Comparison of ENCODE assay signal across 18 mouse cellular contexts in genomic region chr4:29481093-29481715, GRCm38 (mm10).
DNase-seq lines count a peak whose midpoint lies in the region; ATAC-seq and TF ChIP-seq lines count a peak whose summit lies in the region.
"Had no signal": no experiment of that assay in that cellular context is flagged by ENCODE, and none has a peak within 500 bp of the region (broad histone marks: within the 10 kb centered on the region; RNA-seq: fewer than 3 reads in every experiment).

No protein-coding gene starts in this region.

- no peak overlapping the region for H3K4me3 ChIP-seq in kidney, postnatal 0 days (replicated peaks; ENCODE audit: low read depth, low read length)
- no peak overlapping the region for H3K4me3 ChIP-seq in embryonic facial prominence, embryonic 14.5 days (ENCODE audit: low read depth, low read length)
- no peak overlapping the region for H3K4me3 ChIP-seq in limb, embryonic 13.5 days
- H3K4me3 ChIP-seq: hindbrain, embryonic 15.5 days; layer of hippocampus, adult 2 months; liver, embryonic 13.5 days; midbrain, embryonic 15.5 days had no signal

- TF ChIP-seq CTCF in kidney, postnatal 0 days (IDR thresholded peaks at IDR 0.05; ENCODE audit: low read depth) = no peak

- DNase-seq in embryo, embryonic 11 days = peak; percentile 4
- no peak for DNase-seq in embryo, embryonic 9.5 days (ENCODE audit: extremely low spot score)
- DNase-seq in kidney, postnatal 0 days (ENCODE audit: low spot score) = peak; percentile 74
- DNase-seq in kidney, postnatal 4 days = no peak
- peak; percentile 52 for DNase-seq in embryonic facial prominence, embryonic 14.5 days (ENCODE audit: low spot score)
- DNase-seq in left cerebral cortex, adult 9 months (ENCODE audit: low spot score in 2 of 2) = no peak
- DNase-seq: adrenal gland, adult 2 months; cerebellum, adult 11-12 months; heart, postnatal 36 days; kidney, adult 11 months; liver, embryonic 13.5 days; lung, postnatal 10 days had no signal

- WGBS in kidney, postnatal 0 days = 32% methylated on average over 1 of the region's 1 CpGs
- 17% methylated on average over 1 of the region's 1 CpGs for WGBS in embryonic facial prominence, embryonic 14.5 days
- WGBS in limb, embryonic 13.5 days = 15% methylated on average over 1 of the region's 1 CpGs

- H3K4me1 ChIP-seq in kidney, postnatal 0 days (replicated peaks; ENCODE audit: insufficient read depth, low read length) = no peaks in the 10 kb centered on the region
- H3K4me1 ChIP-seq in embryonic facial prominence, embryonic 14.5 days (ENCODE audit: control insufficient read depth, insufficient read depth, low read length) = no peaks in the 10 kb centered on the region
- H3K4me1 ChIP-seq in limb, embryonic 13.5 days = peaks cover 11% of the 10 kb centered on the region; the same call in 1 of the 2 replicates
- H3K4me1 ChIP-seq: hindbrain, embryonic 15.5 days; liver, embryonic 13.5 days; midbrain, embryonic 15.5 days had no signal

- no peaks in the 10 kb centered on the region for H3K36me3 ChIP-seq in kidney, postnatal 0 days (ENCODE audit: insufficient read depth, low read length)
- H3K36me3 ChIP-seq in embryonic facial prominence, embryonic 14.5 days (ENCODE audit: control insufficient read depth, insufficient read depth, low read length) = no peaks in the 10 kb centered on the region
- no peaks in the 10 kb centered on the region for H3K36me3 ChIP-seq in limb, embryonic 13.5 days
- H3K36me3 ChIP-seq: hindbrain, embryonic 15.5 days; liver, embryonic 13.5 days; midbrain, embryonic 15.5 days had no signal

- no peaks in the 10 kb centered on the region for H3K9me3 ChIP-seq in kidney, postnatal 0 days (replicated peaks; ENCODE audit: low read length)
- no peaks in the 10 kb centered on the region for H3K9me3 ChIP-seq in embryonic facial prominence, embryonic 14.5 days (ENCODE audit: control insufficient read depth, low read length)
- no peaks in the 10 kb centered on the region for H3K9me3 ChIP-seq in limb, embryonic 13.5 days
- H3K9me3 ChIP-seq: hindbrain, embryonic 15.5 days; liver, embryonic 13.5 days; midbrain, embryonic 15.5 days had no signal

- no peaks in the 10 kb centered on the region for H3K27me3 ChIP-seq in kidney, postnatal 0 days (ENCODE audit: insufficient read depth, low read length)
- H3K27me3 ChIP-seq in embryonic facial prominence, embryonic 14.5 days (replicated peaks; ENCODE audit: control insufficient read depth, insufficient read depth, low read length) = no peaks in the 10 kb centered on the region
- H3K27me3 ChIP-seq in limb, embryonic 13.5 days = no peaks in the 10 kb centered on the region
- H3K27me3 ChIP-seq: hindbrain, embryonic 15.5 days; liver, embryonic 13.5 days; midbrain, embryonic 15.5 days had no signal

- no peak overlapping the region for H3K9ac ChIP-seq in kidney, postnatal 0 days (ENCODE audit: low read depth, low read length)
- H3K9ac ChIP-seq in embryonic facial prominence, embryonic 14.5 days (ENCODE audit: low read depth, low read length) = no peak overlapping the region
- no peak overlapping the region for H3K9ac ChIP-seq in limb, embryonic 13.5 days
- H3K9ac ChIP-seq: hindbrain, embryonic 15.5 days; liver, embryonic 13.5 days; midbrain, embryonic 15.5 days had no signal

- no peak overlapping the region for H3K4me2 ChIP-seq in kidney, postnatal 0 days (ENCODE audit: low read length)
- no peak overlapping the region for H3K4me2 ChIP-seq in embryonic facial prominence, embryonic 14.5 days (ENCODE audit: low read depth, low read length)
- no peak overlapping the region for H3K4me2 ChIP-seq in limb, embryonic 13.5 days (replicated peaks)
- H3K4me2 ChIP-seq: heart, embryonic 11.5 days; hindbrain, embryonic 15.5 days; liver, embryonic 13.5 days; midbrain, embryonic 15.5 days had no signal

- H3K27ac ChIP-seq in kidney, postnatal 0 days = no peak overlapping the region
- H3K27ac ChIP-seq in embryonic facial prominence, embryonic 14.5 days (replicated peaks; ENCODE audit: low read depth, low read length) = 0 out of 2 replicates have a peak overlapping the region, but pooled peaks have one; percentile 15
- peak overlapping the region; percentile 67; the same call in 1 of the 2 replicates for H3K27ac ChIP-seq in limb, embryonic 13.5 days
- H3K27ac ChIP-seq: hindbrain, embryonic 15.5 days; layer of hippocampus, adult 2 months; liver, embryonic 13.5 days; midbrain, embryonic 15.5 days had no signal

- no peak for ATAC-seq in kidney, postnatal 0 days (replicated peaks; ENCODE audit: low FRiP score, low read depth)
- no peak; the same call in 1 of the 2 replicates for ATAC-seq in embryonic facial prominence, embryonic 14.5 days (ENCODE audit: low read depth)
- peak; percentile 69; the same call in 1 of the 2 replicates for ATAC-seq in limb, embryonic 13.5 days (ENCODE audit: low FRiP score, low read depth)
- no peak for ATAC-seq in CD4-positive, CD25-positive, alpha-beta regulatory T cell, adult 4 months
- ATAC-seq: midbrain, embryonic 15.5 days had no signal

Comparison
In these comparisons a context has a peak if more than half of its experiments do, and no peak if none do; other contexts are left out.
1. DNase-seq: peak in embryo, embryonic 11 days (single experiment), kidney, postnatal 0 days (single experiment) and embryonic facial prominence, embryonic 14.5 days (single experiment); none in embryo, embryonic 9.5 days (single experiment), kidney, postnatal 4 days (0 of 2) and left cerebral cortex, adult 9 months (0 of 2).